Mouse (Mus musculus): ENCODE results near the gene Coq10b.

- TF ChIP-seq CTCF (IDR thresholded peaks at IDR 0.05) (no peak), EP300 (IDR thresholded peaks at IDR 0.05) (no peak)
These were observed 24.6 kb upstream of the Coq10b start for GRCm38 (mm10) chr1:55027966-55028365.
